Mouse (Mus musculus) liver, embryonic 14.5 days (tissue): ENCODE results near the gene Uba7.

Experiments
- CTCF ChIP-seq: IDR thresholded peaks from 2 replicates; pipeline ENCODE4 v1.5.1; 2016; ENCODE audit warnings: antibody characterized with exemption, low read depth, control low read depth
- EP300 ChIP-seq: IDR thresholded peaks from 2 replicates; pipeline ENCODE4 v1.6.1; 2016; ENCODE audit warnings: antibody characterized with exemption, low read depth

DNA sequence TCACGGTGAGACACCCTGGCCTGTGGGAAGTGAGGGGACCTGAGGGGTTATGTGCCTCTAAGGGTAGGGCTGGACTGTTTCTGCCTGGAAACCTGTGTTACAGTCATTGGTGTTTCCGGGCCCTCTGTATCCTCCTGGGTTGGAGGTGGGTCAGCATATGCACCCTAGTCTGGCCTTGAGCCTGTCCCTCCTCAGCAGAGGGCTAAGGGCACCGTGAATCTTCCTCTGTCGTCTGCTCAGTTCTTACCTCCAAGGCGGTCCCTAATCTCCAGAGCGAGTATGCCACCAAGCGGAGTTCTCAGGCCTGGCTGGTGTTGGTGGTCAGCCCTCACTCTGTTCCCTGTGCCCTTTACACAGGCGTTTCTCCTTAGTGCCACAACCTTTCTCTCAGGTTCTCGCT is 12.4 kb upstream of the Uba7 start:
- TF ChIP-seq CTCF (no peak), EP300 (no peak)
